Mouse (Mus musculus) cerebellum, adult 9-11 months (tissue): ENCODE results near the gene Pdlim5.
"Not testable (repeated sequence)": the region's sequence is repeated elsewhere in the genome, so short reads cannot be mapped to it uniquely, and the experiment has no call there.

Experiments used
- DNase-seq: peaks from one replicate; pipeline ENCODE4 v3.0.0; 2022

Pdlim5 gene

DNA sequence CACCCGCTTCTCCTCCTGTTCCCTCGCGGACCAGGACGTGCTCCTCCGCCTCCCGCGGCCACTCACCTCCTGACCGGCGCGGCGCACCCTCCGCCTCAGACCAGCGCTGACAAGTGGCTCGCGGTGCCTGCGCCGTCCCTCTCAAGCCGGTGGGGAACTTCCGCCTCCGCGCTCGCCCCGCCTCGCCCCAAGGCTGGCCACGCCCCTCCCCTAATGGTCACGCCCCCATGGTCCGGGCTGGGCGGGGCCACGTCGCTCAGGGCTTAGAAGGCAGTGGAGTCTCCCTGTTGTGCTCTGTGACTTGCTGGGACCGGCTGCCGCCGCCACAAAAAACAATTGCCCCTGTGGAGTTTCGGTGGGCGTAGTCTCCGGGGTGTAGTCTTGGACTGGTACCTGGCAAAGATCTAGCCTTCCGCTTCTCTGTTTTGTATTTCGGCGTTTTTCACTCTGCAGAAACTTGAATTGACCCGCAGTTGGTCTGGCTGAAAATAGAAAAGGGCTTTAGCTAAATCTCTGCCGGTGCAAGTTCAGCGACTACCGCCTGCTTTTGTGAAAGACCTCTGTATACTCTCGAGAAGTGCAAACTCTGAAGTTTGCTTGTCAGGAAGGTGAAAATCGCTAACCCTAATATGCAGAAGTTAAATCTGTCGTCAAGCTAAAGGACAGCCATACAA, at the start of gene Pdlim5:
Pdlim5 (minus strand) TSS at position 177 of the 674 bp plus-strand sequence.
- peak; percentile 57 for DNase-seq

DNA sequence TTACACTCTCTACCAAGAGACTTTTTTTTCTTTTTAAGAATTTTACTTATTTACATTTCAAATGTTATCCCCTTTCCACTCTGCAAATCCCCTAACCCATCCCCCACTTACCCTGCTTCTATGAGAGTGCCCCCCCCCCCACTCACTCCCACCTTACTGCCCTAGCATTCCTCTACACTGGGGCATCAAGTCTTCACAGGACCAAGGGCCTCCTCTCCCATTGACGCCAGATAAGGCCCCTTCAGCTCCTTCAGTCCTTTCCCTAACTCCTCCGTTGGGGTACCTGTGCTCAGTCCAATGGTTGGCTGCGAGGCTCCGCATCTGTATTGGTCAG, 48.2 kb upstream of the Pdlim5 start:
- no peak for DNase-seq

DNA sequence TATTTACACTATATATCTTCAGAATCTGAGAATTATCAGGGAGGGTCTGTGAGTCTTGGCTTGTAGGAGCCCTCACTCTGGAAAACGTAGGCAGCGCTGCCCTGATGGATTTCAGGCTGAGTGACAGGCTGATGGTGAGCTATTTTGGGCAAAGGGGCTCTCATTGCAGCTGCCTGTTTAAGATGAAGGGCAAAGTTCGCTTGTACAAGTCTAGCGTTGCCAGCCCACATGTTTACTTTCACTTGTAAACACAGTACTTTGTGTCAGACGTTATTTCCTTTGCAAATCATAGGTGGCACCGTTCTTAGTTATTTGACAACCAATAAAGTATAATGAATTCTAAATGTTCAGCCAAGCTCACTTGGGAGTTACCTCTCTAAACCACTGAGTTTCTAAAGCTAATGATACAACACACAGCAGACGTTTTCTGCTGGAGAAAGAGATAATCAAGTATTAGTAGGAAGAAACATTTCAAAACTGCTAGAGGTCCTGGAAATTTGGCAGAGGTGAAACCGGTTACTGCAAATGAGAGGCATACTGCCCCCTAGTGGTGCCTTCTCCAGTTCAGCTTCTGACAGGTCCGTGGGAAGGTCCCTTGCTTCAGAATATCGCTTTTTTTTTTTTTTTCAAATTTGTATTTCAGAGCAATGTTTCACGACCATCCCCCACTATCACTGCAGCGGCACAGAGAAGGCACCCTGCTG, 47.7 kb upstream of the Pdlim5 start:
- DNase-seq: peak; percentile 55

DNA sequence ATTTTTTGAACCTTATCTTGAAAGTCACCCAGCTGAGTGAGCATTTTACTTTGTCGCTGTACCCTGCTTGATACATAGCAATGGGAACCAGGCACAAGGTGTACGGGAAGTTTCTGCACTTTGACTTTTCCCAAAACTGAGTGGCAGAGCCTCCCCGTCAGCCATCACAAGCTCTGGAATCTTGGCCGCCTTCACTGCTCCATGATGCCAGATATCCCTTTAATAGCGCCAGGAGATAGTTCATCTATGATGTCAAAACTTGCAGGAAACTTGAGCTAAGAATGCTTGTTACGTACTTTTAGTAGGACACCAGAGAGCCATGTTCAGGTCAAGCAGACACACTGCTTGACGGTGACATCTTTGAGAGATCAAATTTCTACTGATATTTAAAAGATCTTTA, 46.7 kb upstream of the Pdlim5 start:
- DNase-seq: no peak

DNA sequence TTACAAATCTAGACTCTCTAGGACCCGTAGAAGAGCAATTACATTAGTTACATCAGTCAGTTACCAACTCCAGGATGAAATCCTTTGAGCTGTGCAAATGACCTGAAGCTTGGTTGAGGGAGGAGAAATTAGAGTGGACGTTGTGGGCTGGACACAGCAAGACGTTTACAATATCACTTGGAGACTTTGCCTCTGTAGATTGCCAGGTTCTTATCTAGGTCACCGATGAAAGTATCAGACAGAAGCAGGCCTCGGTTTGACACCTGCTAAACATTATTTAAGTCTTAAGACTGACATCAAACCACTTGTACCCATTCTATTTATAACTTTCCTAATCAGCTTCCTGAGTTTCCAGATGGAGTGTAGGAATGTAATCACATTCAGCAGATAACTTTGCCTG, 45.6 kb upstream of the Pdlim5 start:
- no peak for DNase-seq

DNA sequence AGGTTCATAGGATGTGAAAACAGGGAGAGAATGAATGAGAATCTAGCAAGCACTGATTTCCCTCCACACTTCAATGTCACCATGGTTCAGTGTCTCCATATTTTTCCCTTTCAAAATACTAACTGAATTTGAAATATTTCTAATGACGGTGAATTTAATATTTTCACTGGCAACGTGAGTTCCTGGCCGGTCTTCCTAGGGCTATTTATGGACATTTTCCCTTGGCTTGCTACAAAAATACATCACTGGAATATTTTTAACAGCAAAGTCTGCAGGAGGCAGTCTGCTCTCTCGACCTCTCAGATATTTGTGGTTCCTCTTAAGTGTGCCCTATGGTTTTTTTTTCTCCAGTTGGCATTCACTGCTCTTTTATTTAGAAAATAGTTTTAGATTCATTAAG, 44.7 kb upstream of the Pdlim5 start:
- no peak for DNase-seq

DNA sequence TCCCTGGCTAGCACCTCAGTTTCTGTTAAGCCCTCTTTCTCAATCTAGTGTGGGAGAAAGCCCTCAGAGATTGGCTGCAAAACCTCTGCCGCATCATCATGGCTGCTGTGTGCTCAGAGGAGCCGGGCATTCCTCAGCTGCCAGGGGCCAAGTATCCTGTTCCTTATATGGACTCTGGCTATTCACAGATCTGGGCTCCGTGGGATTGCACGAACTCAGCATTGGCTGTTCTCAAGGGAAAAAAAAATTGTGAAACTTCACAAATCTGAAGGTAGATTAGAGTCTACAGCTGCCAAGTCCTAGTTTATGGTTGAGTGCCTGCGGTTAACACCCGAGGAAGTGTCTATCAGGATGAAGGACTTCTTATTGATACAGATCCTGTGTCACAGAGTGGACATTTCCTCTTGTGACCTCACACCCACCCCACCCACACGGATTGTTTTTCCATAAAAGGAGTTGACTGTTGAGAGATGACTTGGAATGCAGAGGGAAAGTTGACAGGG, 44.1 kb upstream of the Pdlim5 start:
- no peak for DNase-seq

DNA sequence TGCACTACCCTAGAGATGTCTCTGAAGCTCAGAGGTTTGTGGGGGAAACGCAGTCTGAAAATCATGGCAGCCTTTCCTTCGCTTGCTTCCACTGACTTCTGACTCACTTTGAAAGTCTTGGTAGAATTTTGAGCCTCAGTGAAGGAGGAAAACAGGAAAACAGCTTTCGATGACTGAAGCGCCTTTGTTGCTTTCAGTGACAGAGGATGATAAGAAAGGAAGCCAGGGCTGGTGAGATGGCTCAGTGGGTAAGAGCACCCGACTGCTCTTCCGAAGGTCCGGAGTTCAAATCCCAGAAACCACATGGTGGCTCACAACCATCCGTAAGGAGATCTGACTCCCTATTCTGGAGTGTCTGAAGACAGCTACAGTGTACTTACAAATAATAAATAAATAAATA, 43.1 kb upstream of the Pdlim5 start:
- not testable (repeated sequence) for DNase-seq

DNA sequence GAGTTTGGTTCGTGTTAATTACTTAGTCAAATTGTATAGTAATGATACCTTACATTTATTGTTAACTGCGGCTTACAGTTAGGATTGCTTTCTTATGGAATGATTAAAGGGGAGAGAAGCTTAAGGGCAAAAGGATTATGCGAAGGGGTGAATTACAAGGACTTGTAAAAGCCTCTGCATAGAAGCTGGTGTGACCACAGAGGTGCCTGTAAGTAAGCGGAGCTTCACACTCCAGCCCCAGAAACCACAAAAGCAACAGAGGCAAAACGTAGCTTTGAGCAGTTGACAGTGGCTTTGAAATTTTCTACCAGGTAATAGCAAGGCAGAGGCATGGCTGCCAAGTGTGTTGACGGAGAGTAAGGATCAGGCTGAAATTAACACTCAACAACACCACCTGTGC, 41.3 kb upstream of the Pdlim5 start:
- no peak for DNase-seq

DNA sequence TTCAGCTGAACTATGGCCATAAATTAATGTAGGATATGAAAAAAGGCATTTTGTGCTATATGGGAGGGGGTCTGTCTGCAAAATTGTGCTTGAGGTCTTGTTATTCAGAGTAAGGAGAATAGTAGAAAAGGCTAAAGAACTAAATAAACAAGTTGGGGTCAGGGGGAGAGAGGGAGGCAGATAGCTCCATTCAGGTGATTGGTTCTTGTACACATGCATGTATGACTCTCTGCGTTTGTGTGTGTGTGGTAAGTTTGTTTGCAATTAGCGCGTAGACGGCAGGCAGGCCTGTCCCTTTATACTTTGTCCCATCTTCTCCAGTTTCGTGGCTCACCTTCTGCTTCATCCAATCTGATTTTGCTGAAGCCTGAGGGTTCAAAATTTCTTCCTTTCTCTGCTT, 40.7 kb upstream of the Pdlim5 start:
- DNase-seq: no peak

DNA sequence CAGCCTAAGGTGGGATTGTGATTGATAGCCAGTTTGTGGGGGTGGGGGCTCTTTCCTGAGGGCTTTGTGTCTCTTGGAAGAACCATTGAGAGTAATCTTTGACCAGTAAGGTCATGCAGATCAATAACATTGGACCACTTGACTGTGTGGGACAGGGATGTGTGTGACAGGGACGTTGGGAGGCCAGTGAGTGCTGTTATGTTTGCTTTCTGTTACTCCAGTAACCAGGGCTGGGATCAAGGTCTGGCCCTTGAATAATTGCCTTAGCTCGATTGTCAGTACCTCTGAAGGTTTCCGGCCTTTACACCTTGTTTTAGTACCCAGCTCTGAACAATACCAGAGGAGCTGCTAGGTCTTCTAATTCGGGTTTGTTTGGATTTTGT, 39.3 kb upstream of the Pdlim5 start:
- DNase-seq: no peak

DNA sequence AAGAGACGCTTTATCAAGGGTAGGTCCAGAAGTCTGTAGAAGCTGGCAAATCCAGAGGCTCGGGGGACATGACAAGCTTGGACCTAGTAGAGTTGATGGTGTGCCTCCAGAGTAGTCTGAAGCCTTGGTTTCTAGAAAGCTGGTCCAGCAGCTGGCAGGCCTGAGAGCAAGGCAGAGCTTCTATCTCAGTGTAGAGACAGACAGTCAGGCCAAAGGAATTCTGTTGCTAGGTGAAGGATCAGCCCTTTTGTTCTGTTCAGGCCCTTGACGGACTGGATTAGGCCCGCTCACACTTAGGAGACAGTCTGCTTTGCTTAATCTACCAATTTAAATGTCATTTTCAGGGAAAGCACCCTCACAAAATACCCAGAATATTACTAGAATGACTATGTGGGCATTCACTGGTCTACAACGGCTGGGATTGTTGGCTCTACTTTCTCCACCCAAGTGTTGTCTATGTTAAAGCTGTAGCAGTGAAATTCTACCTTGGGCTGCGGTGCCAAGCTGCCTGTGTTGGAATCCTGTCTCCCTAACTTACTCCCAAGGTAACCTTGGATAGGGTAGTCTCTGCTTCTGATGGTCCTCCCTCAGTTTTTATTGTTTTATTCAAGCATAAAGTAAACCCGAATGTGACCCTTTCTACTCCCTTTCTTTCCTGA, 38.8 kb upstream of the Pdlim5 start:
- DNase-seq: no peak

DNA sequence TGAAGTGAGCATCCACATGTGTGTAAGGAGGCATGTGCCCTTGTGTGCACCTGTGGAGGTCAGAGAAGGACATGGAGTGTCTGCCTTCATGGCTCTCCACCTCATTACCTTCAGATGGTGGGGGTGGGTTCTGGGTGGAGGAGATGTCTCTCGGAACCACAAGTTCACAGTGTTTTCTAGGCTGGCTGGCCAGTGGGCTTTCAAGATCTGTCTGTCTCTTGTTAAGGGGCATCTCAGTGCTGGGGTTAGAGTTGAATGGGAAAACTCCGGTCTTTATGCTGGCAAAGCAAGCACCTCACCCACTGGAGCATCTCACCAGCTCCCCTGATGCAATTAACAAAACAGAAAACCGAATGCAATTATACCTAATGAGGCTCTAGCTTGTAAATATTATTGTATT, 36.0 kb upstream of the Pdlim5 start:
- DNase-seq: no peak

DNA sequence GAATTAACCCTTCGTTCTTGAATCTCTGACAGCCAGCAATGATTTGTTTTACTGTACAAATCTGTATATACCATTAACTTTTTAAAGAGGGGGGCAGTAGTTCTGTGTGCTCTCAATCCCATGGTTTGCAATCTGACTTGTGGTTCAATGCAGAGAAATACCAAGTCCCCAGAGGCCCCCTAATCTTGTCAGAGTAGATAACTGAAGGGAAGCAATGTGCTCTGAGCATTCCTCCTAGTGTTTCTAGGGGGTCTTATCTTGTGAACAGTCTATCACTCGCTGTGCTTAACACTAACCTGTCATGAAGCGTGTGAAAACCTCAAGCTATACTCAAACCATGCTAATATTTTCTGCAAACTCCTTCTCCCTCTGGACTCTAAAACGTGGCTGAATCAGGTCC, 34.6 kb upstream of the Pdlim5 start:
- DNase-seq: no peak

DNA sequence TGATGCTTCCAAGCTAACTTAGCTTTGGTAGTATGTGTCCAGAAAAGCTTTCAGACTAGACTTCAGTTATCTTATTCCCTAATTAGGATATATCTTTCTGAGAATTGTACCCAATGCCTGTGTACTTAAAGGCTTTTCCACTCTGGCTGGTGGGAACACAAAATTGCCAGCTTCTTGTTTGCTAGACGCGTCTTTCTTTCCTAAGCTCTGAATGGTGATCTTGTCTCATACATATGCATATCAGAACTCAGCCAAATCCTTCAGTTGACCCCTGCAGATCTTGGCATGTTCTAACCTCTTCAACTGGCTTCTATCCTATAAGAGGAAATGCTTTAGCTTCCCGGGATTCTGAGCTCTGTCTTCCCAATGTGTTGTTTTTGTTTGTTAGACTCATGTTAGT, 31.3 kb upstream of the Pdlim5 start:
- no peak for DNase-seq

DNA sequence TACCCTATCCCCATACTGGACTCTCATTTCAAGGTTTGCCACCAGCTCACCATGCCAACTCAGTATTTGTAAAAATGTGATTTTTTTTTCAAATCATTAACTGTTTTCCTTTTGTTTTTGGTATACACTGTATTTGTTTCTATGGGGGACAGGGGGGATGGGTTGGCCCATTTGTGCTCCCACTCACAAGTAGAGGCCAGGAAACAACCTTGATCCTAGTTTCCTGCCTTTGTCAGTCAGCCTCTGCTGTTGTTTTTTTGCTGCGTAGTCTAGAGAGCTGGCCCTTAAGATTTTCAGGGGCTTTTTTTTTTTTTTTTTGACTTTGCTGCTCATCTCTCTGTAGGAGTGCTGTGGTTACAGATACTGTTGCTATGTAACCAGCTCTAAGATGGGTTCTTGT, 28.6 kb upstream of the Pdlim5 start:
- no peak for DNase-seq

DNA sequence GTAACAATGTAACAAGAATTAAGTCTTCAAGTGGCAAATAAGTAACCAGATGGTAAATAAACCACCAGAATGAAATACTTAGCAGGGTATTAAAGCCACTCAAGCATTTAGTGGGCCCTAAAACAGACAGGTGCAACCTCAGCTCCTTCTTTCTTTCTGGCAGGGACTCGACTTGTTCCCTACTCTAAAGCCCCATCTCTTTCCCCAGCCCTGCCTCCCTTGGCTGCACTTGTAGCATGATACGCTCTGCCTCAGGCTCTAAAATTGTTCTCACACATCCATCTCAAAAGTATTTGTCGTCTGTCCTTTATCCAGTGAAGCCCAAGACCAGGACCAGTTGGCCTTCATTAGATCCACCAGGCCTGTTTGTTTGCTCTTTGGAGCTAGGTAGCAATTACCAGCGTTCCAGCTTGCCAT, 28.0 kb upstream of the Pdlim5 start:
- DNase-seq: no peak

DNA sequence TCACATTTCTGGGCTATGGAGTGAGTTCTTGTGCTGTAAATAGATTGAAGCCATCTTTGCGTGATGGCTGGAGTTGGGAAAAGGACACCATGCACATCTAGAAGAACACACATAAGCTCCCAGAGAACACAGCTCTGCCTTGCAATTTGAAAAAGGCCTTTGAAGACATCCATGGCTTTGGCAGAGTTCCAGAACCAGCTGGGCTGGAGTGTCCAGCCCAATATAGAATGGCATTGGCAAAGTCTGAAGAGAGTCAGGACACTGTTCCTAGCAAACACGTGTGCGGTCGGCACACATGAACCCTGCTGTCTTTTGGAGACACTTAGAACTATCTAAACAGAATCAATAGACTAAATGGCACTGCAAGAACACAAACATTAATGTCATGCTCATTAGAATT, 26.7 kb upstream of the Pdlim5 start:
- no peak for DNase-seq

DNA sequence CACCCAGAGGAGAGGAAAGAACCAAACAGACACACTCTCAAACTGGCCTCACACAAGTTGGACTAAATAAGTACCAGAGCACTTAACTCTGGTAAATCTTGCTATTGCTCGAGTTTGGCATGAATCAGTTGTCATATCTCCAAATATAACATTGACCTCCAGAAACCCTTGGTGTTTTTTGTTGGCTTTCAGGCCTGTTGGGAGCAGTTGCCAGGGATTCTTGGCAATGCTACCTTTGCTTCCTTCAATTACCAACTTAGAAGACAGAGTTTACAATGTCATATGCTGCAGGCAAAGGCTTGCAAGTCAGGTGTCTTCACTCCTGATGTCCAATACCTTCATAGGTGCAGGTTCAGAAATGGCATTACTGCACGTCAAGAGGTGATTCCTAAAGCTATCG, 26.0 kb upstream of the Pdlim5 start:
- no peak for DNase-seq

DNA sequence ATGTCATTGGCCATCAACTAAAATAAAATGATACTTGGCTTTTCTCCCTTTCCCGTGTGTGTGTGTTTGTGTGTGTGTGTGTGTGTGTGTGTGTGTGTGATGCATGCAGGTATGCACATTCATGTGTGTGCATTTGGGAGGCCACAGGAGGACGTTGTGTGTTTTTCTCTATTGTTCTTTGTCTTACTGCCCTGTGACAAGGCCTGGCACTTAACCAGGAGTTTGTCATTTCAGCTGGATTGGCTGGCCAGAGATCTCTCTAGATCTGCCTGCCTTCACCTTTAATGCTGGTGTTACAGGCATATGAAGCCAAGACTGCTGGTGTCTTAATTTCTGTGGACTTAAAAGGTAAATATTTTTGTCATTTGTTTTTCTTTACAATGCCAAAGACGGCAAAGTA, 22.5 kb upstream of the Pdlim5 start:
- DNase-seq: no peak

DNA sequence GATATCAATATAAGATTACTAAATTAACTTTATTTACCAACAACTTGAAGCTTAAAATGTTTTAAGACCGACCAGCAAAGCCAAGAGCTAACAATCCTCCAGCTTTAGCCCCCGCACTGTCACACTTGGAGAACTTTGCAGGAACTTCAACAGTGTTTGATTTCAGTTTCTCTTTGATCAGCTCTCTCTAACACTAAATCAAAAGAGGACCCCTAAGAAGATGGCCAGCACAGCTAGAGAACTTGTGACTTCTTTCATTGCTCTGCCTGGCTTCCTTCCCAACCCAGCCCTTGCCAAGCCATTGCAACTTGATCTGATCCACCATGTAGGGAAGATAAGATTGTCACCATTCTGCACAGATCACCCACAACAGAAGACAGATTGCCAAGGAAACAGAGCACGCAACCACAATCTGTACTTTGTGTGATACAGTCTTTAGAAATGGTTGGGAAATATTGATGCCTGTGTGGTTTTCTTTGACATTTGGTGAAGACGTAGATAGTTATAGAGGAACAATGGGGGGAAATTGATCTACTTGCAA, 17.9 kb upstream of the Pdlim5 start:
- no peak for DNase-seq

DNA sequence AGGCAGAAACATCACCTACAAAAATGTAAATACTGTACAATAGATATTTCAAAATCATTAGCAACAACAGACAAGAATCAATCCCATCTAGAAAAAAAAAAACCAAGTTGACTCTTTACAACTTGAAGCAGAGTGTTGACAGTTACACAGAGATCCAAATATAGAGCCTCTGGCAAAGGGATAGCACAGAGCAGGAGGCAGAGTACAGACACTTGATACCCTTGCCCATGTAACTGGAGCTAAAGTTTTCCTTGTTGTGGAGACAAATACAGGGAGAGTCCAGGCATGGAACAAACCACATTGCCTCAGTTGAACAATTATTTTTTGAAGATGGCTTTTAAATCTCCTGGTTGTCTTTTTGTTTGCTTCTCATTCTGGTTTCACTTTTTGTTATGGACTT, 15.4 kb upstream of the Pdlim5 start:
- no peak for DNase-seq

DNA sequence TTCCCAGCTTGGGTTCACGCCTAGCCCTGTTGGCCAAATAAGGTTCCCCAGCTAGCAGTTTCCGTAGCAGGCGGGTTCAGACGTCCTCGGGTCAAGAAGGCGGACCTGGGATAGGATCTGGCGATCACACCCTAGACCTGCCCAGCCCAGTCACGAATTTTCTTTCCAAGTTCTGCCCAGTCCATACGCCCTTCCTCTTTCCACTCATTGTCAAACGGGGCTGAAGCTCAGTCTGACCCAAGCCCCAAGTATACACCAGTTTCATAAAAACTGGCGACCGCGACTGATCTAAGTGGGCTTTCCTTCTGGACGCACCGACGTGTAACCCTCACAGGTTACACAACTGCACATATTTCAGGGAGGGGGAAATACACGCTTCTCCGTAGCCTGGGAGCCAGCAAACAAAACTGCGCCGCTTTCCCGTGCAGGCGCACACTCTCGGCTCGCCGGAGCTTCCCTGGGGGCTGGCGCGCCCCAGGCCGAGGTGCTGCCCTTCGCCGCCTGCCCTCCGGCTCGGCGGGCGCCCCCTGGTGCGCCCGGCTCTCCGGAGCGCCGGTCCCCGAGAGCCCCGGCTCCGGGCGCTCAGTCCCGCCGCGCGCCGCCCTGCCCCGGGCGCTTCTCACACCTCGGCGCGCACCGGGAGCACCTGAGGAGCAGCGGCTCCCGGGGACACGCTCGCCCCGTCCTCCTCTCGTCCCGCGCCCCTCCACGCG, 544 bp downstream of the Pdlim5 start:
- peak; percentile 2 for DNase-seq
